Mouse (Mus musculus) olfactory bulb, adult 2 months (tissue): ENCODE measurements around the gene Gm38655. TPM values are rescaled to one million over a fixed set of nuclear protein-coding genes. Genes with fewer than 3 reads are reported as not detected.

Source experiments
- H3K27ac ChIP-seq: fragments of 200-500 bp; 2 replicates; pipeline ENCODE4 v1.5.1; 2012; ENCODE audit warnings: low read depth, low read length; ENCODE audit not compliant: insufficient read depth
- H3K4me1 ChIP-seq: fragments of 200-500 bp; 2 replicates; pipeline ENCODE4 v1.6.1; 2012; ENCODE audit warnings: low read length; ENCODE audit not compliant: control insufficient read depth, insufficient read depth
- H3K4me3 ChIP-seq: fragments of 200-500 bp; 2 replicates; pipeline ENCODE4 v1.5.1; 2012; ENCODE audit warnings: mild to moderate bottlenecking, low read depth, low read length, moderate library complexity; ENCODE audit not compliant: insufficient read depth
- CTCF ChIP-seq: fragments of 200-500 bp; IDR thresholded peaks from 2 replicates; pipeline ENCODE4 v1.5.1; 2012; ENCODE audit warnings: low read depth, mild to moderate bottlenecking, low read length, moderate library complexity; ENCODE audit not compliant: insufficient read depth
- POLR2A ChIP-seq: fragments of 200-500 bp; IDR thresholded peaks from 2 replicates; pipeline ENCODE4 v1.6.1; 2012; ENCODE audit warnings: mild to moderate bottlenecking, low read depth, low read length, moderate library complexity; ENCODE audit not compliant: insufficient read depth
- WGBS: fragments of 180-500 bp; shearing (Covaris S2); methylation state at CpG from one replicate; pipeline ENCODE4 v1.1.7; 2018; 5-methylcytosine and 5-hydroxymethylcytosine counted together
- polyA plus RNA-seq: library from polyadenylated mRNA; stranded (reverse); fragments of >200 nt; gene quantifications from 2 replicates; pipeline ENCODE4 v1.2.4, GENCODE M21; 2012; ENCODE audit warnings: low replicate concordance; ENCODE audit not compliant: missing spikeins, insufficient read depth, insufficient read length

The Gm38655 gene
- polyA plus RNA-seq, 1 experiment = not detected

DNA sequence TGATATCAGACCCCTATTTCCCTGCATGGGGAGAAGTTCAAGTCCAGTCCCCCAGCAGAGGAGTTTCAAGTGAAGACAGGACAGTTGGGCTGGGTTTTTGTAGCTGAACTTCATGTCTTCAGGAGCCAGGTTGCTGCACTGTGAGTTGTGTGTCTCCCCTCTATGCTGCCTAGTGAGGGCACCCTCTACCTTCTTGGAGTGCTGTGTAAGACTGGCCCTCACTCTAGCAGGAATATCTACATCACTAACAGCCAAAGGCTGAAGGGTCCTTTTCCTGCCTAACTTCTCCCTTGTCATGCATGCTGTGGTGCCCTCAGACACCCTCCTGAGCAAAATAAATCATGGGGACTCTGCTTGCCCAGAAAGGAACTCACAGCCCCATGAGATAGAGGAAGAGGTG is 8.0 kb upstream of the Gm38655 start:
- Histone ChIP-seq H3K4me3 (no peak overlapping the region), H3K27ac (no peak overlapping the region), H3K4me1 (peaks cover 4% of the 10 kb centered on the region)
- TF ChIP-seq CTCF (no peak), POLR2A (no peak)

DNA sequence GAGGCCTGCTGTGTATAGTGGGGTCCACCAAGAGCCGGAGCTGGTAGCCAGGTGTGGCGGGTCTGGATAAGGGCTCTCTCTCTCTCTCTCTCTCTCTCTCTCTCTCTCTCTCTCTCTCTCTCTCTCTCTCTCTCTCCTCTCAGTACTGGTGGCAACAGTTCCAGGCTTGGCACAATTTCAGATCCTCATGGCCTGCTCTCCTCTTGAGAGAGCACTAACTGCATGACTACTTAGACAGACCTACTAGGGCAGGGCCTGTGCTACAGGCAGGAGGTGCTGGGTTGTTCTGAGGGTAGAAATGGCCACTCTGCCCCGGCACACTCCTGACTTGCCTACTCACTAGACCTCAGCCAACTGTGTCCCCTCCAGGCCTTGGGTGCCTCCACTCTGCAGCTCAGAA is 2.7 kb downstream of the Gm38655 start:
- no peak for TF ChIP-seq POLR2A
- no peak for TF ChIP-seq CTCF
- Histone ChIP-seq H3K4me1 (no peaks in the 10 kb centered on the region), H3K27ac (no peak overlapping the region), H3K4me3 (no peak overlapping the region)
- WGBS = 88% methylated on average over 3 of the region's 3 CpGs

DNA sequence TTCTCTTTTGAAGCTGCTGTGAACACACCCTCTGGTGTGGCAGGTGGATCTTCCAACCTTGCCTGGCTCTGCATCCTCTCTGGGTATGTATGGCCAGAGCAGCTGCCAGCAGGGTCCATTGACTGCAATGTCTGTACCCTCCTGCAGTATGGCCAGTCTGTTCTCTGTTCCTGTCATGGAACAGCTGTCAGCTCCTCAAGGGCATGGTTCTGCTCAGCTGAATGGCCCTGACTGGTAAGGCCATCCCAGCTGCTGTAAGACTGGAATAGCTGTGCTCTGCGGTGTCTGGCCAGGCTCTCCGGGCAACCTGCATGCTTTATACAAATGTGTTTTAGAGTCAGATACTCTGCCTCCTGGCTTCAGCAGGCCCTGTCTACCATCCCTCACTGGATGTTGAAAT is 5.6 kb downstream of the Gm38655 start:
- WGBS = 93% methylated on average over 2 of the region's 2 CpGs
- Histone ChIP-seq H3K27ac (no peak overlapping the region), H3K4me3 (no peak overlapping the region), H3K4me1 (no peaks in the 10 kb centered on the region)
- TF ChIP-seq POLR2A (no peak), CTCF (no peak)

- whole genome bisulfite sequencing = 73% methylated on average over 6 of the region's 6 CpGs
- TF ChIP-seq POLR2A = no peak
- TF ChIP-seq CTCF = no peak
Observed at GRCm38 (mm10) chr17:25165970-25166671, 9.2 kb downstream of the Gm38655 start.

GRCm38 (mm10) chr17:25164770-25165169 is 10.5 kb downstream of the Gm38655 start:
- no peak for TF ChIP-seq POLR2A
- TF ChIP-seq CTCF = no peak
- H3K27ac ChIP-seq = no peak overlapping the region
- H3K4me1 ChIP-seq = no peaks in the 10 kb centered on the region
- 79% methylated on average over 3 of the region's 3 CpGs for WGBS
- no peak overlapping the region for H3K4me3 ChIP-seq

More at GRCm38 (mm10) chr17:25165970-25166671, 9.2 kb downstream of the Gm38655 start:
- Histone ChIP-seq H3K4me1 (no peaks in the 10 kb centered on the region), H3K4me3 (no peak overlapping the region), H3K27ac (no peak overlapping the region)

GRCm38 (mm10) chr17:25163387-25163786 is 11.9 kb downstream of the Gm38655 start:
- Histone ChIP-seq H3K4me3 (no peak overlapping the region), H3K27ac (no peak overlapping the region), H3K4me1 (no peaks in the 10 kb centered on the region)
- no peak for TF ChIP-seq CTCF
- TF ChIP-seq POLR2A = no peak
- 84% methylated on average over 7 of the region's 7 CpGs for WGBS

GRCm38 (mm10) chr17:25162161-25162560 is 13.1 kb downstream of the Gm38655 start, which contains the start of gene Ccdc154:
TSS of gene Ccdc154 (plus strand) at chr17:25162461.
- Histone ChIP-seq H3K4me3 (no peak within 1 kb of the TSS), H3K27ac (no peak within 1 kb of the TSS), H3K4me1 (no peaks in the 10 kb centered on the region)
- 75% methylated on average over 1 of the region's 1 CpGs for WGBS
- no peak for TF ChIP-seq CTCF
- no peak for TF ChIP-seq POLR2A

DNA sequence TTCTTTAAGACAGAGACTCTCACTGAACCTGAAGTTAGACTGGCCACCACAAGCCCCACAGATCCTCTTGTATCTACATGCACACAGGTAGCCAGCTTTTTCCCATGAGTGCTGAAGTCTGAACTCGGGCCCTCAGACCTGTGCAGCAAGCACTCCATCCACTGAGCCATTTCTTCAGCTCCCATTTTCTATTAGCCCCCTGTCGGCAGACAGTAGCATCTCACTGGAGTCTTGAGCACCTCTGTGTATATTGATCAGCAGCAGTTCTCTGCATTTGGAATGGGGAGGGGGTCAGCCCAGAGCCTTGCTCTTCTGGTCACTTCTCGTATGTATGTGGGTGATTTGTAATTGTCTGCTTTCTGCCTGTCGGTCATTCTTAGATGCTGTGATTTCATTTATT is 35.3 kb downstream of the Gm38655 start:
- TF ChIP-seq CTCF = no peak
- TF ChIP-seq POLR2A = no peak
- peaks cover 12% of the 10 kb centered on the region for H3K4me1 ChIP-seq
- H3K4me3 ChIP-seq = no peak overlapping the region
- H3K27ac ChIP-seq = no peak overlapping the region
- WGBS = 64% methylated on average over 4 of the region's 4 CpGs

GRCm38 (mm10) chr17:25138803-25139202 is 36.5 kb downstream of the Gm38655 start:
- Histone ChIP-seq H3K27ac (no peak overlapping the region), H3K4me1 (peaks cover 12% of the 10 kb centered on the region), H3K4me3 (no peak overlapping the region)
- TF ChIP-seq POLR2A (no peak), CTCF (no peak)
- 91% methylated on average over 1 of the region's 1 CpGs for WGBS
